Mouse (Mus musculus) liver, embryonic 14.5 days (tissue): Measurements from ENCODE around the gene Atp5d. TPM values are rescaled to one million over a fixed set of nuclear protein-coding genes. Genes with fewer than 3 reads are reported as not detected.

Experiments
- ATAC-seq: fragments of 200-750 bp; cut with Nextera tagmentation; 2 replicates; pipeline ENCODE4 v1.8.0; 2017; ENCODE audit warnings: moderate number of reproducible peaks, mild to moderate bottlenecking, moderate library complexity; ENCODE audit not compliant: insufficient read depth
- DNase-seq, 3 experiments: peaks; one replicate each; pipeline ENCODE4 v3.0.0-alpha.2; 2012 to 2013; ENCODE audit warnings: low read depth in 3 of 3, low spot score in 3 of 3
- H3K27ac ChIP-seq: fragments of 300-500 bp; sonication (generic); 2 replicates; pipeline ENCODE4 v1.5.1; 2014; ENCODE audit warnings: moderate library complexity, mild to moderate bottlenecking, control low read depth, inconsistent platforms
- H3K27me3 ChIP-seq: fragments of 300-500 bp; sonication (generic); 2 replicates; pipeline ENCODE4 v1.6.1; 2014; ENCODE audit warnings: mild to moderate bottlenecking, low read length, moderate library complexity; ENCODE audit not compliant: control insufficient read depth, insufficient read depth
- H3K36me3 ChIP-seq: fragments of 300-500 bp; sonication (generic); replicated peaks from 2 replicates; pipeline ENCODE4 v1.6.1; 2014; ENCODE audit warnings: low read depth; ENCODE audit not compliant: control insufficient read depth, insufficient read depth
- H3K4me1 ChIP-seq, 2 experiments: fragments of 200-500 bp in 1 of 2; fragments of 300-500 bp in 1 of 2; sonication (generic) in 1 of 2; replicated peaks; 2 replicates each; pipeline ENCODE4 v1.6.1; 2012 to 2014; ENCODE audit warnings: antibody characterized with exemption in 1 of 2, inconsistent platforms in 1 of 2, low read length in 1 of 2; ENCODE audit not compliant: control insufficient read depth in 2 of 2, insufficient read depth in 2 of 2
- H3K4me2 ChIP-seq: fragments of 300-500 bp; sonication (generic); 2 replicates; pipeline ENCODE4 v1.6.1; 2014; ENCODE audit warnings: low read depth, mild to moderate bottlenecking, control low read depth, moderate library complexity
- H3K4me3 ChIP-seq, 2 experiments: fragments of 200-500 bp in 1 of 2; fragments of 300-500 bp in 1 of 2; sonication (generic) in 1 of 2; 2 replicates each; pipeline ENCODE4 v1.5.1; 2012 to 2014; ENCODE audit warnings: low read depth in 2 of 2, low read length in 2 of 2, mild to moderate bottlenecking in 2 of 2, control low read depth in 1 of 2, inconsistent platforms in 1 of 2, moderate library complexity in 1 of 2; ENCODE audit not compliant: insufficient read depth in 1 of 2
- H3K9ac ChIP-seq: fragments of 300-500 bp; sonication (generic); replicated peaks from 2 replicates; pipeline ENCODE4 v1.6.1; 2014; ENCODE audit warnings: mild to moderate bottlenecking, control low read depth, moderate library complexity
- H3K9me3 ChIP-seq: fragments of 300-500 bp; sonication (generic); 2 replicates; pipeline ENCODE4 v1.6.1; 2016; ENCODE audit warnings: low read length, mixed read lengths; ENCODE audit not compliant: control insufficient read depth
- CTCF ChIP-seq: IDR thresholded peaks from 2 replicates; pipeline ENCODE4 v1.5.1; 2016; ENCODE audit warnings: antibody characterized with exemption, low read depth, control low read depth
- EP300 ChIP-seq: IDR thresholded peaks from 2 replicates; pipeline ENCODE4 v1.6.1; 2016; ENCODE audit warnings: antibody characterized with exemption, low read depth
- WGBS: fragments of 180-500 bp; shearing (Covaris S2); extraction: QIAGEN DNeasy Blood & Tissue Kit; methylation state at CpG from one replicate; pipeline ENCODE4 v1.1.7; 2014; ENCODE audit not compliant: insufficient replicate concordance; 5-methylcytosine and 5-hydroxymethylcytosine counted together
- polyA plus RNA-seq, 2 experiments: library from polyadenylated mRNA; depleted of rRNA in 1 of 2; stranded (reverse) in 1 of 2; unstranded in 1 of 2; fragments of >200 nt; fragmentation: Nextera tagmentation in 1 of 2; extraction: Ambion mirVana in 1 of 2; gene quantifications; 2 replicates each; pipeline versions ENCODE4 v1.2.1 to v1.2.3; 2012 to 2014

Atp5d gene
- polyA plus RNA-seq, 2 experiments, result 211 to 249 TPM

DNA sequence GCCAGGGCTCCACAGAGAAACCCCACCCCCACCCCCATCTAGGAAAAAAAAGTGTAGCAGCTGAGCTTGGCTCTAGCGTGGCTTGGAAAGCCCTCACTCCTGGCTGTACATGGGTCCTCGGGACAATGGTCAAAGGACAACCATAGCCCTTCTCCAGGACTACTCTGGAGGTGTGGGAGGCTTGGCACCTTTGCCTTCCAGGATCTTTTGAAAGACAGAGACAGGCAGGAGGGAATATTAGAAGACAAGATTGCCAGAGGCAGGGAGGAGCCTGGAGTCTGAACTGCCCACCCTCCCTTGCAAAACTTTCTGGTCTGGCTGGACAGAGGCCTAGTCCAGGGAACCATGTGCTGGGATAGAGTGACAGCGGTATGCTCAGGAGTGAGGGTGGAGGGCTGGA is 43.7 kb upstream of the Atp5d start:
- DNase-seq, result no peak
- H3K4me1 ChIP-seq, result peaks cover 28 to 31% of the 10 kb centered on the region in 2 experiments
- ATAC-seq, result no peak
- WGBS, result 69% methylated on average over 3 of the region's 3 CpGs
- H3K27me3 ChIP-seq, result no peaks in the 10 kb centered on the region
- H3K9me3 ChIP-seq, result no peaks in the 10 kb centered on the region
- no peak overlapping the region for H3K4me3 ChIP-seq
- H3K9ac ChIP-seq, result no peak overlapping the region
- no peaks in the 10 kb centered on the region for H3K36me3 ChIP-seq
- TF ChIP-seq EP300, result no peak
- TF ChIP-seq CTCF, result no peak
- no peak overlapping the region for H3K27ac ChIP-seq
- no peak overlapping the region for H3K4me2 ChIP-seq

DNA sequence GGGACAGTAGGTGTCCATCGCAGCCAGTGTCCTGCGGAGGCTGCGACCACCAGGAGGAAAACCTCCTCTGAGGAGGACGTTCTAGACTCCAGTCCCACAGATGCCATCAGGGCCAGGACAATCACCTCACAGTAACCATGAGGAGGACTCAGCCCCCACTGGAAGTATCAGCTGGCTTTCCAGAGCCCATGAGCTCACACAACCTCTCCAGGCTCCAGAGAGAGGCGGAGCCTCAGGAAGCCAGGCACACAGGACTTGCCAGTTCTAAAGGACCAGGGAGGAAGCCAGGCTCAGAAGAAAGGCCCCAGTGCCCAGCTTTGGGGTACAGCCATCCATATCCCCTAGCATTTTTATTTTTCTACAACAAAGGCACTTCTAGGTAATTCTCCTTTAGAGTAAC is 42.9 kb upstream of the Atp5d start:
- Histone ChIP-seq H3K4me1 (peaks cover 28 to 39% of the 10 kb centered on the region in 2 experiments), H3K27me3 (no peaks in the 10 kb centered on the region)

DNA sequence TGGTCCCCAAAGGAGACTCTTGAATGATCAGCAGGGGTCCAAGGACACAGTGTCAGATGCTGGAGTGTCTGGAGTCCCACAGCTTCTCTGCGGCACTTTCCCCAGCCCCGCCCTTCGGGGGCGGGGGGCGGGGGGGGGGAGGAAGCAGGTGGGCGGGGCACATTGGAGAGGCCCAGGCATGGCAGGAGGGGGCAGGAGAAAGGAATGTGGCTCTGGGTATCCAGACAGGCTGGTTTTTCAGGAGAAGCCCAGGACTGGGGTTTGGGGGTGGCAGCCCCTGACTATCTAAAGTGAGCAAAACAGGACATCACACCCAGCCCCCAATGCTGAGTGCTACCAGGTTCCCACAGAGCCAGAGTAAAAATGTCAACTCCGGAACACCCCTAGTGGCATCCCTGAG is 41.2 kb upstream of the Atp5d start:
- H3K4me3 ChIP-seq, result no peak overlapping the region
- WGBS, result 13% methylated on average over 7 of the region's 7 CpGs
- H3K27me3 ChIP-seq, result no peaks in the 10 kb centered on the region
- H3K9ac ChIP-seq, result peak overlapping the region; percentile 4; the same call in 1 of the 2 replicates
- peak overlapping the region; percentile 25 for H3K4me2 ChIP-seq
- no peak for TF ChIP-seq EP300
- no peak for TF ChIP-seq CTCF
- no peak overlapping the region for H3K27ac ChIP-seq
- DNase-seq (no peak), ATAC-seq (peak; percentile 29)
- H3K9me3 ChIP-seq, result no peaks in the 10 kb centered on the region
- no peaks in the 10 kb centered on the region for H3K36me3 ChIP-seq
- peaks cover 38 to 50% of the 10 kb centered on the region in 2 experiments for H3K4me1 ChIP-seq

More for the DNA sequence above, 42.9 kb upstream of the Atp5d start:
- Histone ChIP-seq H3K4me3 (no peak overlapping the region), H3K27ac (no peak overlapping the region), H3K9me3 (no peaks in the 10 kb centered on the region), H3K4me2 (no peak overlapping the region), H3K36me3 (no peaks in the 10 kb centered on the region), H3K9ac (no peak overlapping the region)
- DNase-seq (no peak), ATAC-seq (no peak)
- no peak for TF ChIP-seq CTCF
- no peak for TF ChIP-seq EP300
- WGBS, result 87% methylated on average over 5 of the region's 5 CpGs

DNA sequence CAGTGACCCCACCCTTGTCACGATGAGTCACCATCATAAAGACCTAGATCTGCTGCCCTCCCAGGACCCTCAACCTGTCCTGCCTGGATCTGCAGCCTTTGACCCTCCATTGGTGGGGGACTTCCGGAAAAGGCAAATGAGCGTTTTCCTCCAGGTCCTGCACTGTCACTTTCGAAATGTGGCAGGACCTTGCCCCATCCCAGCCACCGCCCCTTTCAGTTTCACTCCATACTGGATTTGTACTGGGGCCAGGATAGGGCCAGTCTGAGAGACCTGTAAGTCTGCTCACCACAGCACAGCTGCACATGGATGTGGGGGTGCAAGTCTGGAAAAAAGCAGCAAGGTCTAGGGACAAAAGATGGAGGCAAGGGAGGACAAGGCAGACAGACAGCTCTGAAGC is 39.8 kb upstream of the Atp5d start:
- Histone ChIP-seq H3K4me1 (peaks cover 48 to 58% of the 10 kb centered on the region in 2 experiments), H3K9ac (no peak overlapping the region), H3K27ac (peak overlapping the region; percentile 37), H3K9me3 (no peaks in the 10 kb centered on the region), H3K4me3 (no peak overlapping the region), H3K4me2 (peak overlapping the region; percentile 2), H3K36me3 (no peaks in the 10 kb centered on the region), H3K27me3 (no peaks in the 10 kb centered on the region)
- no peak for TF ChIP-seq EP300
- TF ChIP-seq CTCF, result no peak
- DNase-seq (no peak), ATAC-seq (no peak)
- WGBS, result 64% methylated on average over 5 of the region's 5 CpGs

GRCm38 (mm10) chr10:80100982-80101381 is 37.5 kb upstream of the Atp5d start:
- peak in 1 of 3 experiments; percentile 7 for DNase-seq
- ATAC-seq, result no peak
- no peak for TF ChIP-seq EP300
- TF ChIP-seq CTCF, result no peak
- no peaks in the 10 kb centered on the region for H3K9me3 ChIP-seq
- H3K4me3 ChIP-seq, result peak overlapping the region; percentile 85 to 88
- no peaks in the 10 kb centered on the region for H3K36me3 ChIP-seq
- H3K4me2 ChIP-seq, result peak overlapping the region; percentile 82
- peak overlapping the region; percentile 55 for H3K27ac ChIP-seq
- 40% methylated on average over 11 of the region's 11 CpGs for WGBS
- peak overlapping the region; percentile 92 for H3K9ac ChIP-seq
- H3K27me3 ChIP-seq, result no peaks in the 10 kb centered on the region
- peaks cover 48 to 58% of the 10 kb centered on the region in 2 experiments for H3K4me1 ChIP-seq
